ENCODE assay signal across 10 mouse cellular contexts in genomic region chr16:50010532-50010971, GRCm38 (mm10).
DNase-seq lines count a peak whose midpoint lies in the region; ATAC-seq and TF ChIP-seq lines count a peak whose summit lies in the region.
"Had no signal": no experiment of that assay in that cellular context is flagged by ENCODE, and none has a peak within 500 bp of the region (broad histone marks: within the 10 kb centered on the region; RNA-seq: fewer than 3 reads in every experiment).

No protein-coding gene starts in this region.

- no peaks in the 10 kb centered on the region for H3K27me3 ChIP-seq in midbrain, embryonic 15.5 days (replicated peaks)
- no peaks in the 10 kb centered on the region for H3K27me3 ChIP-seq in midbrain, embryonic 14.5 days (ENCODE audit: control insufficient read depth, insufficient read depth, low read length)
- H3K27me3 ChIP-seq in heart, embryonic 15.5 days, result no peaks in the 10 kb centered on the region
- H3K27me3 ChIP-seq in intestine, embryonic 16.5 days (replicated peaks; ENCODE audit: control insufficient read depth, insufficient read depth, low read length), result no peaks in the 10 kb centered on the region
- H3K27me3 ChIP-seq in stomach, postnatal 0 days (ENCODE audit: control insufficient read depth, insufficient read depth, low read length), result no peaks in the 10 kb centered on the region
- H3K27me3 ChIP-seq: embryonic facial prominence, embryonic 15.5 days had no signal

- no peak overlapping the region for H3K4me2 ChIP-seq in midbrain, embryonic 15.5 days
- no peak overlapping the region for H3K4me2 ChIP-seq in midbrain, embryonic 14.5 days (ENCODE audit: low read length)
- no peak overlapping the region for H3K4me2 ChIP-seq in heart, embryonic 15.5 days
- no peak overlapping the region for H3K4me2 ChIP-seq in intestine, embryonic 16.5 days (ENCODE audit: low read depth, low read length)
- H3K4me2 ChIP-seq in stomach, postnatal 0 days (replicated peaks; ENCODE audit: low read depth), result no peak overlapping the region
- H3K4me2 ChIP-seq: embryonic facial prominence, embryonic 15.5 days had no signal

- DNase-seq in midbrain, embryonic 14.5 days, result no peak
- peak; percentile 88 for DNase-seq in cerebellum, adult 9-10 months
- peak; percentile 54 to 64 for DNase-seq in layer of hippocampus, postnatal 14 days (ENCODE audit: low spot score in 2 of 2)
- peak; percentile 4 for DNase-seq in ovary, postnatal 10 days (ENCODE audit: low spot score)
- DNase-seq in stomach, postnatal 0 days (ENCODE audit: low spot score), result no peak

- TF ChIP-seq EP300 in stomach, postnatal 0 days (optimal IDR thresholded peaks at IDR 0.05), result no peak

- TF ChIP-seq CTCF in stomach, postnatal 0 days (IDR thresholded peaks at IDR 0.05; ENCODE audit: low read depth), result no peak

- no peaks in the 10 kb centered on the region for H3K4me1 ChIP-seq in midbrain, embryonic 15.5 days
- peaks cover 2% of the 10 kb centered on the region; the same call in 1 of the 2 replicates for H3K4me1 ChIP-seq in midbrain, embryonic 14.5 days (ENCODE audit: control insufficient read depth, insufficient read depth, low read length)
- peaks cover 9% of the 10 kb centered on the region for H3K4me1 ChIP-seq in heart, embryonic 15.5 days (replicated peaks)
- no peaks in the 10 kb centered on the region for H3K4me1 ChIP-seq in intestine, embryonic 16.5 days (ENCODE audit: control insufficient read depth, insufficient read depth, low read length)
- no peaks in the 10 kb centered on the region for H3K4me1 ChIP-seq in stomach, postnatal 0 days (replicated peaks; ENCODE audit: control insufficient read depth, insufficient read depth)
- H3K4me1 ChIP-seq: embryonic facial prominence, embryonic 15.5 days had no signal

- no peak overlapping the region for H3K27ac ChIP-seq in midbrain, embryonic 15.5 days
- no peak overlapping the region for H3K27ac ChIP-seq in midbrain, embryonic 14.5 days (replicated peaks; ENCODE audit: low read depth, low read length)
- no peak overlapping the region for H3K27ac ChIP-seq in heart, embryonic 15.5 days
- no peak overlapping the region for H3K27ac ChIP-seq in intestine, embryonic 16.5 days (ENCODE audit: low read length)
- no peak overlapping the region for H3K27ac ChIP-seq in stomach, postnatal 0 days (replicated peaks)
- H3K27ac ChIP-seq: embryonic facial prominence, embryonic 15.5 days; macrophage had no signal

- WGBS in midbrain, embryonic 15.5 days, result 72% methylated on average over 6 of the region's 6 CpGs
- 76% methylated on average over 6 of the region's 6 CpGs for WGBS in midbrain, embryonic 14.5 days
- 56% methylated on average over 6 of the region's 6 CpGs for WGBS in heart, embryonic 15.5 days
- WGBS in intestine, embryonic 16.5 days, result 49% methylated on average over 6 of the region's 6 CpGs
- WGBS in stomach, postnatal 0 days, result 61% methylated on average over 6 of the region's 6 CpGs

- no peaks in the 10 kb centered on the region for H3K9me3 ChIP-seq in midbrain, embryonic 15.5 days
- no peaks in the 10 kb centered on the region for H3K9me3 ChIP-seq in midbrain, embryonic 14.5 days (ENCODE audit: control insufficient read depth, low read length)
- H3K9me3 ChIP-seq in heart, embryonic 15.5 days (replicated peaks), result no peaks in the 10 kb centered on the region
- H3K9me3 ChIP-seq in intestine, embryonic 16.5 days (ENCODE audit: control insufficient read depth, low read length), result no peaks in the 10 kb centered on the region
- no peaks in the 10 kb centered on the region for H3K9me3 ChIP-seq in stomach, postnatal 0 days (ENCODE audit: control insufficient read depth, low read length)
- H3K9me3 ChIP-seq: embryonic facial prominence, embryonic 15.5 days had no signal

- H3K36me3 ChIP-seq in midbrain, embryonic 15.5 days (replicated peaks), result no peaks in the 10 kb centered on the region
- no peaks in the 10 kb centered on the region for H3K36me3 ChIP-seq in midbrain, embryonic 14.5 days (ENCODE audit: control insufficient read depth, insufficient read depth, low read length)
- H3K36me3 ChIP-seq in heart, embryonic 15.5 days, result no peaks in the 10 kb centered on the region
- H3K36me3 ChIP-seq in intestine, embryonic 16.5 days (ENCODE audit: control insufficient read depth, insufficient read depth, low read length), result no peaks in the 10 kb centered on the region
- no peaks in the 10 kb centered on the region for H3K36me3 ChIP-seq in stomach, postnatal 0 days (ENCODE audit: control insufficient read depth, insufficient read depth, low read length)
- H3K36me3 ChIP-seq: embryonic facial prominence, embryonic 15.5 days had no signal

- ATAC-seq in midbrain, embryonic 15.5 days (replicated peaks), result 0 out of 2 replicates have a peak, but pooled peaks have one; percentile 60
- no peak for ATAC-seq in midbrain, embryonic 14.5 days (ENCODE audit: low FRiP score, low TSS enrichment)
- ATAC-seq in heart, embryonic 15.5 days (replicated peaks; ENCODE audit: insufficient number of reproducible peaks, insufficient read depth, low FRiP score, low read depth), result 0 out of 2 replicates have a peak, but pooled peaks have one; percentile 43
- no peak for ATAC-seq in intestine, embryonic 16.5 days
- no peak for ATAC-seq in stomach, postnatal 0 days (ENCODE audit: low FRiP score, low TSS enrichment)

- no peak overlapping the region for H3K9ac ChIP-seq in midbrain, embryonic 15.5 days
- H3K9ac ChIP-seq in midbrain, embryonic 14.5 days (replicated peaks; ENCODE audit: low read length), result no peak overlapping the region
- no peak overlapping the region for H3K9ac ChIP-seq in heart, embryonic 15.5 days
- no peak overlapping the region for H3K9ac ChIP-seq in intestine, embryonic 16.5 days (ENCODE audit: low read depth, low read length)
- H3K9ac ChIP-seq in stomach, postnatal 0 days (ENCODE audit: low read length), result no peak overlapping the region
- H3K9ac ChIP-seq: embryonic facial prominence, embryonic 15.5 days had no signal

- no peak overlapping the region for H3K4me3 ChIP-seq in midbrain, embryonic 15.5 days
- no peak overlapping the region for H3K4me3 ChIP-seq in midbrain, embryonic 14.5 days (replicated peaks; ENCODE audit: low read depth, low read length)
- H3K4me3 ChIP-seq in heart, embryonic 15.5 days, result no peak overlapping the region
- no peak overlapping the region for H3K4me3 ChIP-seq in intestine, embryonic 16.5 days (ENCODE audit: low read length)
- no peak overlapping the region for H3K4me3 ChIP-seq in stomach, postnatal 0 days (ENCODE audit: low read depth, low read length)
- H3K4me3 ChIP-seq: embryonic facial prominence, embryonic 15.5 days had no signal

Comparison
In these comparisons a context has a peak if more than half of its experiments do, and no peak if none do; other contexts are left out.
1. ATAC-seq: peak in midbrain, embryonic 15.5 days (single experiment) and heart, embryonic 15.5 days (single experiment); none in midbrain, embryonic 14.5 days (single experiment), intestine, embryonic 16.5 days (single experiment) and stomach, postnatal 0 days (single experiment).
2. DNase-seq: peak in cerebellum, adult 9-10 months (single experiment), layer of hippocampus, postnatal 14 days (2 of 2) and ovary, postnatal 10 days (single experiment); none in midbrain, embryonic 14.5 days (single experiment) and stomach, postnatal 0 days (single experiment).